Mouse (Mus musculus) limb, embryonic 10.5 days (tissue): ENCODE results near the gene Rnf130. TPM values are rescaled to one million over a fixed set of nuclear protein-coding genes. Genes with fewer than 3 reads are reported as not detected.

Experiments
- DNase-seq: peaks from one replicate; pipeline ENCODE4 v3.0.0-alpha.2; 2017; ENCODE audit warnings: low spot score
- H3K27ac ChIP-seq: fragments of 300-500 bp; sonication (generic); 2 replicates; pipeline ENCODE4 v1.5.1; 2016; ENCODE audit warnings: mild to moderate bottlenecking
- H3K27me3 ChIP-seq: fragments of 300-500 bp; sonication (generic); 2 replicates; pipeline ENCODE4 v1.6.1; 2016; ENCODE audit warnings: low read depth, mild to moderate bottlenecking; ENCODE audit not compliant: poor library complexity, severe bottlenecking
- H3K36me3 ChIP-seq: fragments of 300-500 bp; sonication (generic); 2 replicates; pipeline ENCODE4 v1.6.1; 2016; ENCODE audit warnings: mild to moderate bottlenecking, moderate library complexity
- H3K4me1 ChIP-seq: fragments of 300-500 bp; sonication (generic); 2 replicates; pipeline ENCODE4 v1.6.1; 2016
- H3K4me3 ChIP-seq: fragments of 300-500 bp; sonication (generic); 2 replicates; pipeline ENCODE4 v1.5.1; 2016; ENCODE audit warnings: mild to moderate bottlenecking, moderate library complexity
- H3K9me3 ChIP-seq: fragments of 300-500 bp; sonication (generic); replicated peaks from 2 replicates; pipeline ENCODE4 v1.6.1; 2016; ENCODE audit warnings: mild to moderate bottlenecking
- WGBS: fragments of 180-500 bp; shearing (Covaris S2); methylation state at CpG from one replicate; pipeline ENCODE4 v1.1.7; 2016; 5-methylcytosine and 5-hydroxymethylcytosine counted together
- polyA plus RNA-seq: library from polyadenylated mRNA; unstranded; fragments of >200 nt; fragmentation: Nextera tagmentation; extraction: Ambion mirVana; gene quantifications from 2 replicates; pipeline ENCODE4 v1.2.1, GENCODE M21; 2016

The Rnf130 gene
- polyA plus RNA-seq, 1 experiment from 2014 or later: 62.5 TPM

DNA sequence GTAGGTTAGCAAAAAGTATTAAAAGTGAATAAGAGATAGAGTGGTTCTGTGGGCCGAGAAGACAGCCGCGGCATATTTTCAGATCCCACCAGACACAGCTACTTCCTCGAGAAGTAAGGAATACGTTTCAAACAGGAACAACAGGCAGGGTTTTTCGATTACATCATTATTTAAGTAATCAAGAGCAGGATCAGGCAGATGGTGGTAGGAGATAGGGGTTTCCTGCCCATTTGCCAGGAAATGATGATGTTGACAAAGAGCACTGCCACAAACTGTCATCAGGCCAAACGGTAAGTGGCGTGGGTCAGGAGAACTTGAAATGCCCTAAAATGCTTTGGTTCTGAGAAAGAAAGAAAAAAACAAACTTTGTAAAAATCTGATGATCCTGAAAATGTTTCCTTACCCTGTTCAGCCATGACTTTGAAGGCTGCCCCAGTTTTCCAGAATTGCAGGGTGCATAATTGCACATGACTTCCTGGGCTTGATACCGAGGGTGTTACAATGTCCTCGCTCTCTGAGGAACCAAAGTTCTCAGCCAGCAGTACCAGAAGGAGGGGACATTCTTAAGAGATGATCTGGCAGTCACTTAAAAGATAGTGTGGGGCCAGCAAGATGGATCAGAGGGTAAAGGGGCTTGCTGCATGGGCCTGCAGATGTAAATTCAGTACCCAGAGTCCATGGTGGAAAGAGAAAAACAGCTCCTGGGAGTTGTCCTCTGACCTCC lies 109.2 kb downstream of the Rnf130 start:
- no peak for DNase-seq
- Histone ChIP-seq H3K27ac (no peak overlapping the region), H3K27me3 (no peaks in the 10 kb centered on the region), H3K9me3 (no peaks in the 10 kb centered on the region), H3K36me3 (peaks cover 48% of the 10 kb centered on the region), H3K4me1 (peaks cover 21% of the 10 kb centered on the region), H3K4me3 (no peak overlapping the region)
- 83% methylated on average over 10 of the region's 10 CpGs for WGBS

- no peak for DNase-seq
- Histone ChIP-seq H3K4me1 (peaks cover 5% of the 10 kb centered on the region; the same call in 1 of the 2 replicates), H3K36me3 (peaks cover 82% of the 10 kb centered on the region), H3K27me3 (no peaks in the 10 kb centered on the region), H3K9me3 (no peaks in the 10 kb centered on the region), H3K4me3 (no peak overlapping the region), H3K27ac (no peak overlapping the region)
- WGBS: 50% methylated on average over 10 of the region's 10 CpGs
These were observed 113.2 kb downstream of the Rnf130 start for GRCm38 (mm10) chr11:50138206-50138822.

GRCm38 (mm10) chr11:50139571-50139970 lies 114.4 kb downstream of the Rnf130 start:
- WGBS: 82% methylated on average over 7 of the region's 7 CpGs
- H3K36me3 ChIP-seq: peaks cover 90% of the 10 kb centered on the region

DNA sequence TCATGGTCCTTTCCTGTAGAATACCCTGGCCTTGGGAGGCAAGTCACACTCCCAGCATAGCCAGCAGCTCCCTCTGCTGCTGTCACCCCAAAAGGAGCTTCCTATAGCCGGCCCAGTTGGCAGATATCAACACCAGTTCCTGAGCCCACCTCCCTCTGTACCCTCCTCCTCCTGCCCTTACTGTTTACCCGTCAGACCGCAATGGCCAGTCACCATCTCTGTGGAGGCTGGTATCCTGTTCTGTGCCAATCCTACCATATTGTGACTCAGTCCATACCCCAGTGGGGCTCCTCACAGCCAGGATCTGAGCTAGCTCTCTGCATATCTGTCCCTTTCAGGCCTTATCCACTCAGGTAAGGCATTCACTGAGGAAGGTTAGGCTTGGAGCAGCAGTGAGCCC lies 120.4 kb downstream of the Rnf130 start:
- 95% methylated on average over 3 of the region's 3 CpGs for WGBS
- H3K36me3 ChIP-seq: peaks cover 96% of the 10 kb centered on the region
- no peak for DNase-seq

More at GRCm38 (mm10) chr11:50139571-50139970, 114.4 kb downstream of the Rnf130 start:
- Histone ChIP-seq H3K27ac (0 out of 2 replicates have a peak overlapping the region, but pooled peaks have one; percentile 8), H3K4me1 (peaks cover 5% of the 10 kb centered on the region; the same call in 1 of the 2 replicates), H3K4me3 (no peak overlapping the region), H3K27me3 (no peaks in the 10 kb centered on the region), H3K9me3 (no peaks in the 10 kb centered on the region)
- no peak for DNase-seq

DNA sequence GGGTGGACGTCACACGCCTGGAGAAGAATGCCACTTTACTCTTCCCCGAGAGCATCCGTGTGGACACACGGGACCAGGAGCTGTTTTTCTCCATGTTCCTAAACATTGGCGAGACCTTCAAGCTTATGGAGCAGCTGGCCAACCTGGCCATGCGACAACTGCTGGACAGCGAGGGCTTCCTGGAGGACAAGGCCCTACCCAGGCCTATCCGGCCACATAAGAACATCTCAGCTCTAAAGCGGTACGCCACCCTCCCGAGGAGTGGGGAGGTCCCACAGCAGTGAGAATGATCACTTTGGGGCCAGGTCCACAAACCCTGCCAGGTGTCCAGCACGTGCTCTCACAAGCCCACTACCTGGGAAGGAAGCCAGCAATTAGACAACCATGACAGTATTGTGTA lies 121.0 kb downstream of the Rnf130 start:
- no peaks in the 10 kb centered on the region for H3K9me3 ChIP-seq
- H3K27ac ChIP-seq: no peak overlapping the region
- H3K36me3 ChIP-seq: peaks cover 96% of the 10 kb centered on the region
- DNase-seq: no peak
- H3K27me3 ChIP-seq: no peaks in the 10 kb centered on the region
- H3K4me3 ChIP-seq: no peak overlapping the region
- H3K4me1 ChIP-seq: no peaks in the 10 kb centered on the region
- WGBS: 96% methylated on average over 13 of the region's 13 CpGs

More for the DNA sequence above, 120.4 kb downstream of the Rnf130 start:
- no peaks in the 10 kb centered on the region for H3K27me3 ChIP-seq
- H3K4me1 ChIP-seq: no peaks in the 10 kb centered on the region
- no peak overlapping the region for H3K27ac ChIP-seq
- no peaks in the 10 kb centered on the region for H3K9me3 ChIP-seq
- no peak overlapping the region for H3K4me3 ChIP-seq

GRCm38 (mm10) chr11:50147267-50147957 lies 122.3 kb downstream of the Rnf130 start:
- 90% methylated on average over 9 of the region's 9 CpGs for WGBS
- Histone ChIP-seq H3K9me3 (no peaks in the 10 kb centered on the region), H3K4me3 (no peak overlapping the region), H3K4me1 (no peaks in the 10 kb centered on the region), H3K27ac (no peak overlapping the region), H3K27me3 (no peaks in the 10 kb centered on the region), H3K36me3 (peaks cover 96% of the 10 kb centered on the region)
- DNase-seq: no peak

DNA sequence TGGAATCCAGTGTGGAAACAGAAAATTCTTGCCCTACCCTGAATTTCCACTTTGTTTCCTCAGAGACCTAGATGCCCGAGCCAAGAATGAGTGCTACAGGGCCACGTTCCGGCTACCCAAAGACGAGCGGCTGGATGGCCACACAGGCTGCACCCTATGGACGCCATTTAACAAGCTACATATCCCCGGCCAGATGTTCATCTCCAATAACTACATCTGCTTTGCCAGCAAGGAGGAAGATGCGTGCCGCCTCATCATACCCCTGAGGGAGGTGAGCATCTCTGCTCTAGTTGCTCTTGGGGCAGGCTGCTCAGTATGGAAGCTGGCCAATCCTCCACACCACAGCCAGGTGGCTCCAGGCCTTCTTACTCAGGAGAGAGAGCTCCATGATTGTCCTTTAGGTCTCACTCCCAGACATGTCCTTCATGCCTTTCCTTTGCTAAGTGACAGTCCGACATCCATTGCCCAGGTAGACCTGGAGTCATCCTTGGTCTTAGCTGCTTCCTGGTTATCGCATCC lies 122.9 kb downstream of the Rnf130 start:
- WGBS: 96% methylated on average over 11 of the region's 11 CpGs
- Histone ChIP-seq H3K36me3 (peaks cover 96% of the 10 kb centered on the region), H3K4me1 (no peaks in the 10 kb centered on the region), H3K4me3 (no peak overlapping the region), H3K9me3 (no peaks in the 10 kb centered on the region), H3K27ac (no peak overlapping the region), H3K27me3 (no peaks in the 10 kb centered on the region)
- DNase-seq: no peak

DNA sequence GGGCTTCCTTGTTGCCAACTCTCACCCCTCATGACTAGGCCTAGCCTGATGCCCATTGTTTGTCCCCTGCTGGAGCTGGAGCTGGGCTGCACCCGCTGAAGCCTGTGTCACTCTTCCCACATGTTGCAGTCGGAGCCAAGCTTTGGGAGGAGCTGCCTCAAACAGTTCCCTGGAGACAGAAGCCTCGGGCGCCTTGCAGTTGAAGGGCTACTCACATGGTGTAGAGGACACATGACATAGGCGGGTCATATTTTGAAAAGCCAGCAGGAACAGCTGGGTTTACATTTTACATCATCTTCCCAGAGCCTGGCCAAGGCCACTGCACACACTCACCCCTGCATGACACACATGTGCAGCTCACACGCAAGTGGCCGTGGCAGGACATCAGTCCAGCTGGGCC lies 124.1 kb downstream of the Rnf130 start:
- H3K36me3 ChIP-seq: peaks cover 96% of the 10 kb centered on the region
- no peak overlapping the region for H3K27ac ChIP-seq
- no peak overlapping the region for H3K4me3 ChIP-seq
- H3K4me1 ChIP-seq: no peaks in the 10 kb centered on the region
- no peak for DNase-seq
- H3K27me3 ChIP-seq: no peaks in the 10 kb centered on the region
- H3K9me3 ChIP-seq: no peaks in the 10 kb centered on the region
- 92% methylated on average over 7 of the region's 7 CpGs for WGBS

- Histone ChIP-seq H3K27ac (no peak overlapping the region), H3K36me3 (peaks cover 99% of the 10 kb centered on the region), H3K4me3 (no peak overlapping the region), H3K9me3 (no peaks in the 10 kb centered on the region), H3K4me1 (no peaks in the 10 kb centered on the region), H3K27me3 (no peaks in the 10 kb centered on the region)
- WGBS: 94% methylated on average over 9 of the region's 9 CpGs
- DNase-seq: no peak
These were observed 124.5 kb downstream of the Rnf130 start for GRCm38 (mm10) chr11:50149603-50150150.

DNA sequence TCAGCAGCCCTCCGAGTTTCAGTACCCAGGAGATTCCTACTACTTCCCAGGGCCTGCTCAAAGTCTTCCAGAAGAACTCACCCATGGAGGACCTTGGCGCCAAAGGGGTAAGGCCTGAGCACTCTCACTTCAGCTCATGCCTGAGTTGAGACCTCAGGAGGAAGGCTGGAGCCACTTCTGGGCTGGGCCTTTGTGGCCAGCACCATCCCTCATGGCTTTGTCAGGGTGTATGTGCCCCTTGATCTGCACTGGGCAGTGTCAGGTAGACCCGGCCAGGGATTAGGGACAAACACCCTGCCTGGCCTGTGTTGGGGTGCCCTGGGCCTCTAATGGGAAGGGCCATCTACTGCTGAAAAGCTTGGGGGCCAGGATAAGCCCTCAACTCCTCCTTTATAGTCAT lies 126.2 kb downstream of the Rnf130 start:
- 88% methylated on average over 3 of the region's 3 CpGs for WGBS
- H3K4me1 ChIP-seq: no peaks in the 10 kb centered on the region
- peaks cover 97% of the 10 kb centered on the region for H3K36me3 ChIP-seq
- H3K27me3 ChIP-seq: no peaks in the 10 kb centered on the region
- H3K4me3 ChIP-seq: no peak overlapping the region
- no peak overlapping the region for H3K27ac ChIP-seq
- DNase-seq: no peak
- no peaks in the 10 kb centered on the region for H3K9me3 ChIP-seq

- Histone ChIP-seq H3K36me3 (peaks cover 98% of the 10 kb centered on the region), H3K27ac (no peak overlapping the region)
These were observed 129.0 kb downstream of the Rnf130 start for GRCm38 (mm10) chr11:50154166-50154565.

More at GRCm38 (mm10) chr11:50154166-50154565, 129.0 kb downstream of the Rnf130 start:
- H3K9me3 ChIP-seq: no peaks in the 10 kb centered on the region
- WGBS: 78% methylated on average over 9 of the region's 9 CpGs
- no peaks in the 10 kb centered on the region for H3K27me3 ChIP-seq
- no peak for DNase-seq
- no peak overlapping the region for H3K4me3 ChIP-seq
- H3K4me1 ChIP-seq: no peaks in the 10 kb centered on the region
